Mouse (Mus musculus) stomach, postnatal 0 days (tissue): ENCODE data around the gene Trim2. TPM values are rescaled to one million over a fixed set of nuclear protein-coding genes. Genes with fewer than 3 reads are reported as not detected.

Source experiments
- ATAC-seq: fragments of 200-750 bp; cut with Nextera tagmentation; 2 replicates; pipeline ENCODE4 v1.8.0; 2017; ENCODE audit not compliant: low FRiP score, low TSS enrichment
- DNase-seq: peaks from one replicate; pipeline ENCODE4 v3.0.0-alpha.2; 2016; ENCODE audit warnings: low spot score
- H3K27ac ChIP-seq: fragments of 300-500 bp; sonication (generic); replicated peaks from 2 replicates; pipeline ENCODE4 v1.5.1; 2014; ENCODE audit warnings: mild to moderate bottlenecking, control low read depth
- H3K27me3 ChIP-seq: fragments of 300-500 bp; sonication (generic); 2 replicates; pipeline ENCODE4 v1.6.1; 2014; ENCODE audit warnings: low read length; ENCODE audit not compliant: control insufficient read depth, insufficient read depth
- H3K36me3 ChIP-seq: fragments of 300-500 bp; sonication (generic); 2 replicates; pipeline ENCODE4 v1.6.1; 2014; ENCODE audit warnings: low read length, mixed read lengths; ENCODE audit not compliant: control insufficient read depth, insufficient read depth
- H3K4me1 ChIP-seq: fragments of 300-500 bp; sonication (generic); replicated peaks from 2 replicates; pipeline ENCODE4 v1.6.1; 2014; ENCODE audit warnings: antibody characterized with exemption; ENCODE audit not compliant: control insufficient read depth, insufficient read depth
- H3K4me2 ChIP-seq: fragments of 300-500 bp; sonication (generic); replicated peaks from 2 replicates; pipeline ENCODE4 v1.6.1; 2014; ENCODE audit warnings: low read depth, mild to moderate bottlenecking, control low read depth, moderate library complexity
- H3K4me3 ChIP-seq: fragments of 300-500 bp; sonication (generic); 2 replicates; pipeline ENCODE4 v1.5.1; 2014; ENCODE audit warnings: low read depth, low read length, control low read depth
- H3K9ac ChIP-seq: fragments of 300-500 bp; sonication (generic); 2 replicates; pipeline ENCODE4 v1.6.1; 2014; ENCODE audit warnings: mild to moderate bottlenecking, low read length, control low read depth, mixed read lengths
- H3K9me3 ChIP-seq: fragments of 300-500 bp; sonication (generic); 2 replicates; pipeline ENCODE4 v1.6.1; 2016; ENCODE audit warnings: low read length; ENCODE audit not compliant: control insufficient read depth
- CTCF ChIP-seq: IDR thresholded peaks from 2 replicates; pipeline ENCODE4 v1.5.1; 2016; ENCODE audit warnings: antibody characterized with exemption, low read depth, mild to moderate bottlenecking, moderate library complexity
- EP300 ChIP-seq: optimal IDR thresholded peaks from 2 replicates; pipeline ENCODE3; 2016; ENCODE audit warnings: antibody characterized with exemption
- WGBS: fragments of 180-500 bp; shearing (Covaris S2); extraction: QIAGEN DNeasy Blood & Tissue Kit; methylation state at CpG from one replicate; pipeline ENCODE4 v1.1.7; 2014; 5-methylcytosine and 5-hydroxymethylcytosine counted together
- polyA plus RNA-seq: library from polyadenylated mRNA; unstranded; fragments of >200 nt; fragmentation: Nextera tagmentation; extraction: Ambion mirVana; gene quantifications from 2 replicates; pipeline ENCODE4 v1.2.1, GENCODE M21; 2015

Trim2 gene
- polyA plus RNA-seq, 1 experiment from 2014 or later = 30.7 TPM

- no peaks in the 10 kb centered on the region for H3K9me3 ChIP-seq
- H3K4me2 ChIP-seq = no peak overlapping the region
- H3K27me3 ChIP-seq = no peaks in the 10 kb centered on the region
- ATAC-seq = no peak
- no peak for TF ChIP-seq CTCF
- TF ChIP-seq EP300 = no peak
- H3K36me3 ChIP-seq = no peaks in the 10 kb centered on the region
- no peak overlapping the region for H3K27ac ChIP-seq
- WGBS = 84% methylated on average over 13 of the region's 13 CpGs
- no peak overlapping the region for H3K9ac ChIP-seq
- DNase-seq = no peak
- no peak overlapping the region for H3K4me3 ChIP-seq
- H3K4me1 ChIP-seq = no peaks in the 10 kb centered on the region
Observed at GRCm38 (mm10) chr3:84293666-84294595, 12.7 kb downstream of the Trim2 start.

- ATAC-seq = no peak
- TF ChIP-seq EP300 (no peak), CTCF (no peak)
- Histone ChIP-seq H3K36me3 (no peaks in the 10 kb centered on the region), H3K27me3 (no peaks in the 10 kb centered on the region), H3K4me3 (no peak overlapping the region), H3K9me3 (no peaks in the 10 kb centered on the region), H3K4me1 (no peaks in the 10 kb centered on the region), H3K4me2 (no peak overlapping the region), H3K9ac (no peak overlapping the region), H3K27ac (no peak overlapping the region)
- WGBS = 94% methylated on average over 5 of the region's 5 CpGs
- no peak for DNase-seq
Observed at GRCm38 (mm10) chr3:84292238-84292637, 14.4 kb downstream of the Trim2 start.

GRCm38 (mm10) chr3:84288931-84289330, 17.7 kb downstream of the Trim2 start:
- TF ChIP-seq EP300 (no peak), CTCF (no peak)
- ATAC-seq (no peak), DNase-seq (no peak)
- Histone ChIP-seq H3K4me2 (no peak overlapping the region), H3K36me3 (no peaks in the 10 kb centered on the region), H3K4me1 (no peaks in the 10 kb centered on the region), H3K27me3 (no peaks in the 10 kb centered on the region), H3K27ac (no peak overlapping the region), H3K4me3 (no peak overlapping the region), H3K9me3 (no peaks in the 10 kb centered on the region), H3K9ac (no peak overlapping the region)
- 89% methylated on average over 4 of the region's 4 CpGs for WGBS

- WGBS = 61% methylated on average over 2 of the region's 3 CpGs
- ATAC-seq = no peak
- H3K9ac ChIP-seq = no peak overlapping the region
Observed at GRCm38 (mm10) chr3:84287256-84287655, 19.4 kb downstream of the Trim2 start.

GRCm38 (mm10) chr3:84286311-84286710, 20.4 kb downstream of the Trim2 start:
- 82% methylated on average over 5 of the region's 5 CpGs for WGBS
- no peak overlapping the region for H3K9ac ChIP-seq
- H3K4me3 ChIP-seq = no peak overlapping the region
- no peaks in the 10 kb centered on the region for H3K27me3 ChIP-seq
- no peaks in the 10 kb centered on the region for H3K36me3 ChIP-seq
- H3K27ac ChIP-seq = no peak overlapping the region
- no peaks in the 10 kb centered on the region for H3K9me3 ChIP-seq
- ATAC-seq (no peak), DNase-seq (no peak)
- H3K4me1 ChIP-seq = no peaks in the 10 kb centered on the region
- no peak overlapping the region for H3K4me2 ChIP-seq
- TF ChIP-seq CTCF (no peak), EP300 (no peak)

More at GRCm38 (mm10) chr3:84287256-84287655, 19.4 kb downstream of the Trim2 start:
- DNase-seq = no peak
- Histone ChIP-seq H3K27me3 (no peaks in the 10 kb centered on the region), H3K4me1 (no peaks in the 10 kb centered on the region), H3K27ac (no peak overlapping the region), H3K4me2 (no peak overlapping the region), H3K9me3 (no peaks in the 10 kb centered on the region), H3K4me3 (no peak overlapping the region), H3K36me3 (no peaks in the 10 kb centered on the region)
- TF ChIP-seq EP300 = no peak
- no peak for TF ChIP-seq CTCF

- no peak for TF ChIP-seq EP300
- TF ChIP-seq CTCF = no peak
- Histone ChIP-seq H3K9me3 (no peaks in the 10 kb centered on the region), H3K4me2 (no peak overlapping the region), H3K4me3 (no peak overlapping the region), H3K36me3 (no peaks in the 10 kb centered on the region), H3K27ac (no peak overlapping the region), H3K4me1 (no peaks in the 10 kb centered on the region), H3K27me3 (no peaks in the 10 kb centered on the region), H3K9ac (no peak overlapping the region)
- WGBS = 76% methylated on average over 3 of the region's 3 CpGs
- ATAC-seq (no peak), DNase-seq (no peak)
Observed at GRCm38 (mm10) chr3:84284796-84285195, 21.9 kb downstream of the Trim2 start.
